Mouse (Mus musculus): ENCODE measurements at regions not wholly inside any gene's neighbourhood (a gene's known extent, or its start where the extent isn't known, plus 50 kb on each side); places are given as distances from the start of the nearest gene placed in this dataset.

DNA sequence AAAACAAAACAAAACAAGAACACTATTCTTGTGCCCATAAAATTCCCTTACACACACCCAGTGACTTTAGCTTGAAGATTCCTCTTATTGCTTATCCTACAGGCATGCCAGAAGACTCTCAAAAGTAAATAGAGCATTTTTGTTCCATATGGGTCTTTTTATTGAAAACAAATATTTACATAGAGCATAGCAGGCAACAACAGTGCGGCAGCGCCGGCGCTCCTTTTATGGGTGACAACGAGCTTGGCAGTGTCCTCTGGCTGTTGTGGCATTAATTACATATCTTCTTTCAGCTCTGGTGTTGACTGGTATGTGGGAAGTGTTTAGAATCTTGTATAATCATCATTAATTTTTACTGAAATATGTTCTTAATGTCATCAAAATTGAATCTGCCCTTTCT lies 242.2 kb upstream of the Fbxl7 start:
- DNase-seq = no peak

DNA sequence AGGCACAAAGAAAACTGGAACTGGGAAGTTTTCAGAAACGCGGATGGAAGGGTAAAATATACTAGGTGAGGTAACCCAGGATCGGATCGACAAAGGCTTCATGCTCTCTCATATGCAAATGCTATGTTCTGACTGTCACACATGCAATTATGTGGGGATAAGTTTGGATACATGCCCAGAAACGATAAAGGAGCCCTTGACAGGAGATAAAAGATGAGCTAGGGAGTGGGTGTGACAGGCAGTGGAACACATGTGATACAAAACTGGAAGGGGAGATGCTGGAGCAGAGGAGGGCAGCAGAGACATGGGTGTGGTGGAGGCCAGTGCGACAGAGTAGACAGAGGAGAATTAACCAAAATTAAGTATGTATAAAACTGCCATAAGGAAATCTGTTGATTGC lies 250.5 kb upstream of the Fbxl7 start:
- DNase-seq = no peak

DNA sequence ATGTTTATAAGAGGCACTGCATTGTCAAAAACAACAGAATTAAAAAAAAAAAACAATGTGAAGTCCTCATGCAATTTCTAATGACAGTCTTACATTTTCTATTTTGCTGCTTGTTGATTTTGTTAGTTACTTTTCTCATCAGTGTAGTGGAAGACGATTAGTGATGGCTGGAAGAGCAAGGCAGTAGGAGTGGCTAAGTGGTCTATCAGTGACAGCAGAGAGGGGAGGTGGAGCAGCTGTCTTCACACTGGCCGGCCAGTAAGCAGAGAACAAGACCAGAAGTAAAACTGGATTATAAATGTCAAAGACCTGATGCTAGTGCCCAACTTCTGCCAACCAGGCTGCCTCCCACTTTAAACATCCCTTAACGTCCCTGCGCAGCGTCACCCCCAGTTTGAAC lies 265.6 kb upstream of the Fbxl7 start:
- DNase-seq = no peak

DNA sequence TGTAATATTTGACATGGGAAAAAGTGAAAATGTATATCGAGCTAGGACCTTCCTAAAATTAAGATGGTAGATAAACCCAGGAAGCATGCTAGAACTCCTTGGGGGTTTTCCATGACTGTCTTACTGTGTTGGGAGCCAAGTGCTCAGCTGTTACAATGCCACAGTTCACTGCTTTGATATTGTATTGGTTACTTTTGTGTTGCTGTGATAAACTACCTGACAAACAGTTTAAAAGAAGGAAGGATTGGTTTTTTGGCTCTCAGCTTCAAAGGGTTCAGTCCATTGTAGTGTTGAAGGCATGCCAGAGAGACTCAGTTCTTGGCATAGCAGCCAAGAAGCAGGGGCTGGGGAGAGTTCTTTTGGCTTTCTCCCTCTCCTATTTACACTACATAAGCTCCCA lies 272.1 kb upstream of the Fbxl7 start:
- no peak for DNase-seq

DNA sequence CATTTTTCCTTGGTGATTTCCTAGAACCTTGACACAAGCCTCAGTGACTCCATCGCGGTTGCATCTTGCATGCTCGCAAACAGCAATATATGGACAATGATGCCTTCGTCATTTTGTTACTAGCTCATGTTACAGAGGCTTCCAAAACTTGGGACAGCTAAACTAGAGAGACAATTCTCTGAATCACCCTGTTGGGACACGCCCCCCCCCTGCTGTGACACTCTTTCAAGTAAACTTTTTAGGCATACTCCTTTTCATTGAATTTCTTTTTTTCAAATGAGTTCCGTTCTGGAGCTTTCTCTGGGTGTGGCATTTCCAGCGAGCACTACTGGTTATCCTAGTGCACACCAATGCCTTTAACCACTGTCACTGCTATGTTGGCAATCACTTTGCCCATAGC lies 274.5 kb upstream of the Fbxl7 start:
- DNase-seq = no peak

DNA sequence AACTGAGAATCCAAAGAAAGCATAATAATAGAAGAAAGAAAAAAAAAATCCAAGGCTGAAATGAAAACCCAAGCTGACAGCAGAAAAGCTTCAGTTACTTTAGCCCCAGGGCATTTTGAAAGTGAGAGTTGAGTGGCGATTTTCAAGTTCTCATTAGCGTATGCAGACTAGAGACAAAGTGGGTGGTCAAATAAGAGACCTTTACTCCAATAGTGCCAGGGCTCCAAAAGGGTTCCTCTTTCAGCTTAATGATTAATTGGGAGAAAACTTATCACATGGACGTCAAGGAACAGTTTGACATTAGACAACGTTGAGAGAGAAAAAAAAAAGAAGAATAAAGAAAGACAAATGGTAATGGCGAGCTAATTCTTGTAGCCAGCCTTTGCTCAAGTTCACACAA lies 278.1 kb upstream of the Fbxl7 start:
- no peak for DNase-seq

DNA sequence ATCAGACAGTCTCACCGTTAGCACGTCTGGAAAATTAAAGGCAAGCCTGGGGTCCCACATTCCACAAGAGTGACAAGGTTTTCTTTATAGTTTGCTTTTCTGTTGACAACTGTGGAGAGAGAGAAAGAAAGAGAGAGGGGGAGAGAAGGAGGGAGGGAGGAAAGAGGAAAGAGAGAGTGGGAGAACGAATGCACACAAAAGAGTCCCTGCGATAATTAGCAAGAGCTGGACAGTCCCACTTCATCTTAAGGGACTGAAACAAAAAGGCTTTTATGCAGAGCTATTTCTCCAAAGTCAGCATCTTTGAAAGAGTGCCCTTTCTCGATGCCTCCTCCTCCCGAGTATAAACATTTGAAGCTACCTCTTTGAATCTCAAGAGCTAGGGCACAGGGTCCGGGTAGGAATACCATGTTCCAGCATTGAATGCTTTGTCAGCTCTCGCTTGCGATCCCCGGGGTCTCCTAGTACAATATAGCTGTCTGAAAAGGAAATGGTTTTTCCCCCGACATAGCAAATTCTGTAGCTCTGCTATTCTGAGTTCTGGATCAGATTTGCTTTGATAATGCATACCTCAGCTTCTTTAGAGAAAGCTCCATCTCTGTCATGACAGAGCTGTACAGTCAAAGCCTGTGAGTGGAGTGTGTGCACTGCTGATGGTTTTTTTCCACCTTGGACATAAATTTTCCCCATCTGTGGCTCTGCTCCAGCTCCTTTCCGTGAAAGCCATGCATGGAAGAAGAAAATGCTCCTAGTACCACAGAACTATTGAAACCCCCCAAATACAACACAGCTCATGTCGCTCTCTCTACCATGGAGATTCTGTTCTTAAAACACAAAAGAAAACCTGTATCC lies 282.9 kb upstream of the Fbxl7 start:
- no peak for DNase-seq

DNA sequence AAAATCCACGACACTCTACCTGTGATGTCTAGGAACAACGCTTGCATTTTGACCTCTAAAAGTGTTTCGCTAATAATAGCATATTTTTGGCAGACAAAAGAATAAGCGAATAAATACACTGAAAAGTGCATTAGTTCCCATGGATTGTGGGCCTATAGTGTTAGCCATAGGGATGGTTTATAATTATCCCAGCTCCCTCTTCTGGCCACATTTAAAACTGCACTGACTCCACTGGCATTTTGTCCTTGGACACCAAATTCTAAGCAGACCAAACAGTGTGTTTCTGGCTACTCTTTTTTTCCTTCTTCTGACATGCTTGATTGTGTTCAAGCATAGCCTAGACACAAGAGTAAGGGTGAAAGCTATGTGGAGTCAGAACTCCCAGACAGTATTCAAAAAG lies 276.8 kb upstream of the Ank start:
- DNase-seq = peak; percentile 4

DNA sequence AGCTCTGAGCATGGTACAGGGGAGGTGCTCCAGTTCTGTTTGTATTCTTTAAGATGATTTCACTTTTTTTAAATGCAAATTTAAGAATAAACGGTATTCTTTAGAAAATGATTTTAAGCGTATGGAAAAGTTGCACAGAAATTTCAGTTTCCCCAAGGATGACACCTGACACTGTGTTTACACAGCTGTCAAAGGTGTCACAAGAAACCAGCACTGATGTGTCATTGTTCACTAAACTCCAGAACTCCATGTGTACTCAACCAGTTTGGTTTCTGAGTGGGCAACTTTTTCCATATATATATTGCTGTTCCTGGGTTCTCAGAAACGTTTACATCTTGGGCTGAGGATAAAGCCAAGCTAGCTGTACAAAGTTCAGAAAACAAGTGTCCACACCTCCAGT lies 265.0 kb upstream of the Ank start:
- DNase-seq = no peak

DNA sequence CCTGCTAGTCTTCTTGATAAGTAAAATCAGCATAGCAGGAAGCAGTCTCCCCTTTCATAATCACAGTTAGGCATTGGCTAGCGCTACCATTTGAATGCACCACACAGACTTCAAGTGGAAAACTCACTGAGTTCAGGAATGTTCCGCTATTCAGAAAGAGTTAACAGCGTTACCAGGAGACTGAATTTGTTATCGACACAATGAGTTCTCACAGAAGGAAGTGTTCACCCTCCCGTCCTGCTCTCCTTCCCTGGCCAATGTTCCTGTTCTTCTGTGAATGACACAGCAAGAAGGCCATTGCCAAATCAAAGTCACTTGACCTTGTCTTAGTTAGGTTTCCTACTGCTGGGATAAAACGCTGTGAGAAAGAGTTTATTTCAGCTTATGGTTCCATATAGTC lies 261.6 kb upstream of the Ank start:
- DNase-seq = no peak

DNA sequence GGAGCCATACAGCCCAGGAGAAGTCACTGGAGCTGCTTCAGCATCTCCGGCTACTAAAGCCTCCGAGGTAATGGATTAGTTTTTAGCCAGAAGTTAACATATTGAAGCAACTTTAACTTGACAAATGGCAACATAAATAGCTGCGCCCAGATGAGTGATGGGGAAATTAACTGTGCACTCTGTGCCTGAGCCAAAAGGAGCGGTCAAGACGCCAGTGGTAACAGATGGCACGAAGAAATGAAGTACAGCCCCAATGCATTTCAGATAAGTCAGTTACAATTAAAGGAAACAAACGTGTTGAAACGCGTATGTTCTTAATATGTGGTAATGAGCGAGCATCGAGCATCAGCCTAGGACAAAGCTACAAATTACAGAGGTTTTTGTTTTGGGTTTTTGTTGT lies 259.0 kb upstream of the Ank start:
- DNase-seq = no peak

DNA sequence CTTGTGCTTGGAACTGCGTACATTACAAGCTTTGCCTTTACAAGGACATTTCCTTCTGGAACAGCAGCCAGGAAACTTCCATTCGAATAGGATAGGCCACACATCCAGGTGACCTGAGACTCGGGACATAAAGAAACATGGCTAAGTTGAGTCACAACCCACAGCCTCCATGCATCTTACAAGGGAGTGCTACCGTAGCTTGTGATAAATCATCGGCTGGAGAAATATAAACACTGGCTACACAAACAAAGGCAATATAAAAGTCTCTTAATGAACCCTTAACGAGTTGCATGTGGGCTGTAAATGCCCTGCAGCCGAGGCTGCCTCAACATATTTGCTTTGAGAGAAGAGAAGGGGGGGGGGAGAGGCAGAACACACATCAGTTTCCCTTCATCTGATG lies 250.1 kb upstream of the Ank start:
- no peak for DNase-seq

DNA sequence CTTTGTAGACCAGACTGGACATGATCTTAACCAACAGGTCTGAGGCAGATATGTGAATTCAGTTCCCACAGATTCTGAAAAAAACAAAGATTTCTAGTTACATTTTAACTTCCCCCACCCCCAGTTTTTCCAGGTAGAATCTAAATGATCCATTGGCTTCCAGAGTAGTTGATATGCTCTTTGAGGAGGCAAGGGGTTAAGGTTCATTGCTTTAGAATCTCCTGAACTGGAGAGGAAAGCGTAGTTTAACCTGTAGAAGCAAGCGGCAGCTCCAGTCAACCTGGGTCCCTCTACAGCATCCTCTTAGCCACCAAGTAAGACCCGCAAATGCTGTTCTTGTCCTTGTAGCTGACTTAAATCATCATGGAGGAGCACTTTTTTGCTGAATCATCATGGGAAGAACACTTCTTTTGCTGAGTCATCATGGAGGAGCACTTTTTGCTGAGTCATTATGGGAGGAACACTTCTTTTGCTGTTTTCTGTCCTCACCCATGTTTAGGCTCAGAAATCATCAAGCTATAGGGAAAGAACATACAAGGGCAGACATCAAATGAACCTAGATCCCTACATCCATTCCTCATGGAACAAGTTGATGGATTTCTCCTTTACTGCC lies 247.2 kb upstream of the Ank start:
- DNase-seq = no peak

DNA sequence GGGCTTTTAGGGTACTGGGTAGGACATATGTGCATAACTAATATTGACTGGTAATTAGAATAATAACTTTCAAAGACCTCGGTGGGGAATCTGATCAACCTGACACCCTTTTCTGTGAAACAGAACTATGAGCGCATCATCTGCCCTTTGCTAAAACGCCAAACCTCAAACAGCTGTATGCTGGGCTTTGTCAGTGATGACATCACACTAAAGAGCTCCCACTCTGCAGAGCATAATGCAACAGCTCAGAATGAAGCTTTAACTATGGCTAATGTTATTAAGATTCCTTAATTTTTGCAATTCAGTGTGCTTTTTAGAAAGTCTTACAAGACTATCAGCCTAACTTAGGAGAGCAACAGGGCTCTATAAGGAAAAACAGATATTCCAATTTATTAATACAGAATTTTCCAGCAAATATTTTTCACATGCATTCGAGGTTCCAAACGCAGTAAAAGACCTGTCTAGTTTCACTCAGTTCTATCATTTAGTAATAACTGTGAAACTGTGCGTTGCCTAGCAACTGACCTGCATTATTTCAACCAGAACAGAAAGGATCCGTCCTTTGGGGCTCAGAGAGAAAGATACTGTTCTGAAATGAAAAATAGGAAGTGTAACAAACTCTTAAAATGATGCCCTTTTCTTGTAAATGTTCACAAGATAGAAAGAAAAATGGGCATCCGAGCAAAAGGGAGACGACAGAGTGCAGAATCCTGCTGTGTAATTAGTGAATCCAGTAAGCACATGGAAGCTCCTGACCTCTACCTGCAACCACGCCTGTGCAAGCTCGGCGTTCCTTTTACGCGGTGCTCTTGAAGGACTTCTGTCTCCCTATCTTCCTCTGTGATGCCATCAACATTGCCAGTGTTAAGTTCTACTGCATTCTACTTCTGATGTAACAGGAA lies 242.6 kb upstream of the Ank start:
- no peak for DNase-seq

DNA sequence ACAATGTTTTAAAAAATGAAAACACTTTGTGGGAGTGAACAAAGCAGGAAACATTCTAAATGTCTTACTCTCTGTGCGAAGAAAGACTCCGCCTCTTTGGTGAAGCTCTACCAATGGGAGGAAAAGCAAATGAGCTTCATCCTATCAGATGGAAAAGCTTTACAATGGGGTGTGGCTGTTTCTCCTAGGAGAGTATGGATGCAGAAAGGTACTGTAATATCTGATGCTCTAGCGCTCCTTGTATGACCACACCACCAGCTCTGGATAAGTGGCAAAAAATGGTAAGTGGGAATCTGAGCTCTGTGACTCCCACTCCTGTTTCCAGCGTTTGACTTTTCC lies 242.0 kb upstream of the Ank start:
- no peak for DNase-seq

DNA sequence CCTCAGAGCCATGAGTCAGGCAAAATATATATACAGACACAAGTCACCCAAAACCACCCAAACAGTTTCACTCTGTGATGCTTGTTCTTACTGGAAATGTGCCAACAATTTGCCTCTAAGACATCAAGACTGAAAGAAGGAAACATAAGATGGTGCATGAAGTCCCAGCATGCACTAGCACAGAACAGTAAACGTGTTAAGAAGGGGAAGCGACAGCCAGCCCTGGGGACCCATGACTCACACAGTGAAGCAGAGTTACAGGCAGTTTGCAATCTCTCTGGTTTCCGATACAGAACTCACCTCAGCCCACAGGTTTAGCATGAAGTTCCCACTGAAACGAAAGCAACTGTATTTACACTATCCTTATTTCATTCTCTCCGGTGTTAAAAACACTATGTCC lies 233.7 kb upstream of the Ank start:
- DNase-seq = no peak

DNA sequence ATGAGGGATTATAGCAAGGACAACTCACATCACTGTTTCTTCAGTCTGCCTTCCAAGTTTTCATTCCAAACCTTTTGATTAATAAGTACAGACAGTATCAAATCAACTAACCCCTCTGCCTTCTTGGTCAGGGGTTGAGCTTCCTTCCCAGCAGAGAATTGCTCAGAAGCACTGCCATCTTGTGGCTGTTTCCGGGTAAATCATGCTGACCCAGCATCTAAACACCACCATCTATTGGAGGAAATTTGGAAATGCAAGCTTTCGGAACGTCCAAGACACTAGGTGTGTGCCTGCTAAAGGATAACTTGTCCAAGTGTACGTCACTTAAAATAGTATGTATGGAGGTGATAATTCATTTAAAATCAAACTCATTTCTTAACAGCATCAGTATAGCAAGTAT lies 231.7 kb upstream of the Ank start:
- DNase-seq = peak; percentile 16

DNA sequence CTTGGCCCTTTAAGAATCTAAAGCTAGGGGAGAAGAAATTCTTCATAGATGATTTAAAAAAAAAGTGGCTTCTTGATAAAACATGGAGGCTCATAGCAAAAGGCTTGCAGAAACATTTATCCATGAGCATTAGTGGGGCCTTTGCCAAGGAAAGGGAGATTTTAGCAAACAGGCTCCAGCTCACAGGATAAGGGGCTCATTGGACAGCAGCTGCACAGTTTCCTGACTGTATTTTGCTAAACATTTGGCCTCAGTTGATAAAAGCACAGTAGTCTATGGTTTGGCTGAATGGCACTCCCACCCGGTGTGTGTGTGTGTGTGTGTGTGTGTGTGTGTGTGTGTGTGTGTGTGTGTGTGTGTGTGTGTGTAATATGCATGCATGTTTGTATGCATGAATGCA lies 228.2 kb upstream of the Ank start:
- DNase-seq = no peak

DNA sequence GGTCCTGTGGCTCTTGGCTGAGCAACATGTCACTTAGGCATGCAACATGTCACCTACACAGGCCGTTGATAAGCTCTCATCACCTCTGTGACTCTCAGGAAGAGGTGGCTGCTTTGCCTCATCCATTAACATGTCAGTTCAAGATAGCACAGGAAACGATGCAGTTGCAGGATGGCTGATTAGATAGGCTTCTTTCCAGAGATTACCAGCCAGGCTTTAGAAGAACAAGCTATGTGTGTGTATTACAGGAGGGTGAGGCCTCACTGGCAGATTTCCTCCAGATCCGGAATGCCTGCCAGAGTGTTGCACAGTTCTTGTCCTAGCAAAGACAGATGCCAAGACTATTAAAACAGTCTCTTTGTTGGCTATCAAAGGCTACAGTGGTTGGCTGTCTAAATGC lies 220.2 kb upstream of the Ank start:
- DNase-seq = no peak

DNA sequence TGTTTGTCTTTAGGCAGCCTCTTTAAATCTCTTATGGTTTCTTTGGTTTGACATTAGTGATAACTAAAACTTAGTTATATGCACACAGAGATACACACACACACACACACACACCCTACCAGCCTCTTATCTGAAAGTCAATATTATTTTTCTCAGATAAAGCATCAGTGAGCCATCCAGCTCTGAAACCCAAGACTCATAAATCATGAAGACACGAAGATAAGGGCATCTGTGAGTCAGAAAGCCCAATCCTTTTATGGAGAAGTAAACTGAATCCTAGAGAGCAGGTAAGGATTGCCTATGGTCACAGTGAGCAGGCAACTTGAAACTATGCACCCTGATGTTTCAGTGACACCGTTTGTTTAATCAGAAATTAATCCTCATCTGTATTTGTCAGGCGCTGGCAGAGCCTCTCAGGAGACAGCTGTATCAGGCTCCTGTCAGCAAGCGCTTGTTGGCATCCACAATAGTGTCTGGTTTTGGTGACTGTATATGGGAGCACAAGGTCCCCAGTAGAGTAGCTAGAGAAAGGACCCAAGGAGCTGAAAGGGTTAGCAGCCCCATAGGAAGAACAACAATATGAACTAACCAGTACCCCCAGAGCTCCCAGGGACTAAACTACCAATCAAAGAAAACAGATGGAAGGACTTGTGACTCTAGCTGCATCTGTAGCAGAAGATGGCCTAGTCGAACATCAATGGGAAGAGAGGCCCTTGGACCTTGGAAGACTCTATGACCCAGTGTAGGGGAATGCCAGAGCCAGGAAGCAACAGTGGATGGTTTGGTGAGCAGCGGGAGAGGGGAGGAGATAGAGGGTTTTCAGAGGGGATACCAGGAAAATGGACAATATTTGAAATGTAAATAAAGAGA lies 207.3 kb upstream of the Ank start:
- no peak for DNase-seq

DNA sequence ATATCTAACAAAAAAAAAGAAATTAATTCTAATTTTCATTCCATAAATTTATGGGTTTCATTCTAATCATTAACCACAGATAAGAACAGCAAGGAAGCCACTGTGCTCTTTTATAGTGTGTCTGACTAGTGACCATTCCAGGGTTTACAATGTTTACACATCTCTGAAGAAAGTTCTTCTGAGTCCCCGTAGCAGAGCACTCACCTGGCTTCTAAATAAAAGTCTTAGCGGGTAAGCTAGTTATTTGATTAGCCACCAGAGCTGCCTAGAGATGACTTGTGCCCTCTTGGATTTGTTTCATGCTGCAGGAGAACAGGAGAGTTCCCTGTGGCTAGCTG lies 206.7 kb upstream of the Ank start:
- no peak for DNase-seq

DNA sequence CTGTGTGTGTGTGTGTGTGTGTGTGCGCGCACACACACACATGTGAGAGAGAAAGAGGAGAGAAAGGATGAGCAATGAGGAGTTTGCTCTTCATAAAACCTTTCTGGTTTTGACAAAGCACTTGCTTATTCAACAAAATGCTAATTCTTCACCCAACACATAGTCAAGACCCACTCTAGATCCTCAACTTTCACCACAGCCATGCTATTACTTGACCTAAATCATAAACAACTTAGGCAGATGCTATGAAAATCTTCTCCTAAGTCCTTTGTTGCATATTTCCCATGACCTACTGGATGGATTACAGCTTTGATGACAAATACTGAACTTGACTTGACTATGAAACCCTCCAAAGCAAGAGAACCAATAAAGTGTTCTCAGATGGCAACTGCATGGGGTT lies 196.3 kb upstream of the Ank start:
- DNase-seq = no peak

DNA sequence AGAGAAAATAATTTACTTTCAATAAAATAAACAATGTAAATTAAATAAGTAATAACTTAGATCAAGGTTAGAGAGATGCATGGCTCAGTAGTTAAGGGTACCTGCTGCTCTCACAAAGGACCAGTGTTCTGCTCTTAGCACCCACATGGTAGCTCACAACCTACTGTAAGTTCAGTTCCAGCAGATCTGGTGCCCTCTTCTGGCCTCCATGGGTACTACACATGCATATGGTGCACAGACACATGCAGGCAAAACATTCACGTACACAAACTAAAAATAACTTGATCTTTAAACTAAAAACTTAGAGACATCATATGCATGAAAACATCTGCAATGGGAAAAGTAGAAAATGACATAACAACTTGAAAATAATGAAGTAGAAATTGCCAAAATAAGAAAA lies 184.2 kb upstream of the Ank start:
- no peak for DNase-seq
